Mouse (Mus musculus): ENCODE results near the gene Rangrf. TPM values are rescaled to one million over a fixed set of nuclear protein-coding genes. Genes with fewer than 3 reads are reported as not detected.
A peak's percentile ranks its signal among the peaks of the same experiment; 100 is the strongest.
"Not testable (repeated sequence)": the region's sequence is repeated elsewhere in the genome, so short reads cannot be mapped to it uniquely, and the experiment has no call there.

Gene Rangrf
- total RNA-seq, 2 experiments from 2014 or later = 59.6 to 60.4 TPM

DNA sequence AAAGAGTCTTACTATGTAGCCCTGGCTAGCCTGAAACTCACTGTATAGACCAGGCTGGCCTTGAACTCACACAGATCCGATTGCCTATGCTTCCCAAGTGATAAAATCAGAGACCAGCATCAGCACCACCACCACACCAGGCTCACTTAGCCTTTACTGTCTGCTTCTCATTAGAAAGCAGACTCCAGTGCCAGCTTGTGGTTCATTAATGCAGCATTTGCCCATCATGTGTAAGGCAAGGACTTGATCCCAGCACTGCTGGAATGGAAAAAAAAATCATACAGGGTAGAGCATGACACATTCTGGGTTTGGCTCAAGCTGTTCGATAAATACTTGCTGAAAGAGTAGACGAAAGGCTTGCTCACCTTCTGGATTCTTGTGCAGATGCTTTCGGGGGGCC is 29.0 kb downstream of the Rangrf start:
- DNase-seq = no peak

DNA sequence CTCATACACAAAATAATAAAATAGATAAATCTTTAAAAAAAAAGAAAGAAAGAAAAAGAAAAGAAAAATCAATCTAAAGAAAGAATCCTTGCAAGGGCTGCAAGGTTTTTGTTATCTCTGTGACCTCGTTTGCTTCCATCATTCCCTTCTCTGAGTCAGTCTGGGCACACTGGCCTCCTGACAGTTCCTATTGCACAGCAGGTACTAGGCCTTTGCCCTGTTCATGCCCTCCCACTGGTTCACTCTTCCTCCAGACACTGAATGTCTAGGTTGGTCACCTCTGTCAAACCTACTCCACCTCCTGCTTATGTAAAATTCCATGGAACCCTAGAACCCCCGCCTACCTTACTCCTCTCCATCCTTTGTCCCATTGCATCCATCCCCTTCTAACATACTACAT is 29.7 kb downstream of the Rangrf start:
- no peak for DNase-seq

DNA sequence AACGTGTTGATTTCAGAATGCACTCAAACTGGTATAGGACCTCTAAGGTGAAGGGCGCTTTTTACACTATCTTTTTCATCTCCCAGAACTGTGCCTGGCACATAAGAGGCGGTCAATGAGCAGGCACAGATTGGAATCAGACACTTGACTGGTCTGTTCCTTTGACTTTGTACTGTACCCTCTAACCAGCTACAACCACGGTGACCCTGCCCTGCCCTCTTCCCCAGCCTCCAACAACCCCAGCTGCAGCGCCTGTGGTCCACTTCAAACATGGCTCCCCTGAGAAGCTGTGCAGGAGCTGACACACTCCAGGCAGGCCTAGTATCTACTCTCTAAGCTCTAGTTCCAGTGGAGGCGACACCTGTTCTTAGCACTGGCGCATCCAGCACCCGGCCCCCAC is 32.3 kb downstream of the Rangrf start:
- no peak for DNase-seq

DNA sequence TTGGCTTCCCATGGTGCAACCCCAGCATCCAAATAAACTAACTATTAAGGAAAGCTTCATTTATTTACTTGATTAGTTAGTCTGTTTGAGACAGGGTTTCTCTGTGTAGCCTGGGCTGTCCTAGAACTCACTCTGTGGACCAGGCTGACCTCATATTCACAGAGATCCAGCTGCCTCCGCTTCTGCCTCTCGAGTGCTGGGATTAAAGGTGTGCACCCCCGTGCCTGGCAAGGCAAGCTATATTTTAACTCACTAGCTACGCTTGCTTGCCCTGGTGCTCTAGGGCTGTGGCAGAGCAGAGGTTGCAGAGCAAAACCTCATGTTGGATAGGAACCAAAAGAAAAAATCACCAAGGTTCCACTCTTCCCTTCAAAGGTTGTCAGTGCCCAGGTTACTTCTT is 34.5 kb downstream of the Rangrf start:
- DNase-seq = no peak

DNA sequence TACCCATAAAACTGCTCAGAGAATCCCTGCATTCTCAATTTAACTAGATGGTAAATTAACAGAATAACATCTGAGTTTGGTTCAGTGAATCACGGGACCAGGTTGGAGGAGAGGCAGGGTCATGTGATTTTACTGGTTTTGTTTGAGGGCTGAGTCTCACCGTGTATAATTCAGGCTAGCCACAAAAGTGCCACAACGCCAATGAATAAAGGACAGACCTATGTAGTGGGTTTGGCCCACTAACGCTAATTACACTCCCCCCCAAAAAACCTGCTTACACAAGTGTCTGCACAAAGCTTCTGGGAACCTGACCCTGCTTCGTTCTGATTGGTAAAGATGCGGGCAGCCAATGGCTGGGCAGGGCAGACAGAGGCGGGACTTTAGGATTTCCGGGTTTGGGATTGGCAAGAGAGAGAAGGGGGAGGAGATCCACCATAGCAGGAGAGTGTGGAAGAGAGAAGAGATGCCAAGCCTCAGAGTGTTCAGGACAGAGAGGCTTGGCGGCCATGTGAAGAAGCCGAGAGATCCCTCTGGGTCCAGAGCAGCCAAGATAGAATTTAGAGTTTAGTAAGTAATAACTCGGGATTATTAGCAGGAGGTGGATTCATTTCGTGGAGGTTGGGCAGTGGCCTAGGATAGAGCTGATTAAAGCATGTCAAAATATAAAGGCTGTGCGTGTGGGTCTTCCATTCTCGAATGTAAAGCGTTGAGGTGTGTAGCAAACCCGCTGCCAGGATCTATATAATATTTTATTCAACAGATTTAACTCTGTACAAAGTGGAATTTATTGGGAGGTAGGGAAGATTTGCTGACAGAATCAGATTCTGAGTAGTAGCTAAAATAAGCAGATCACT is 35.3 kb downstream of the Rangrf start:
- DNase-seq = peak; percentile 89

DNA sequence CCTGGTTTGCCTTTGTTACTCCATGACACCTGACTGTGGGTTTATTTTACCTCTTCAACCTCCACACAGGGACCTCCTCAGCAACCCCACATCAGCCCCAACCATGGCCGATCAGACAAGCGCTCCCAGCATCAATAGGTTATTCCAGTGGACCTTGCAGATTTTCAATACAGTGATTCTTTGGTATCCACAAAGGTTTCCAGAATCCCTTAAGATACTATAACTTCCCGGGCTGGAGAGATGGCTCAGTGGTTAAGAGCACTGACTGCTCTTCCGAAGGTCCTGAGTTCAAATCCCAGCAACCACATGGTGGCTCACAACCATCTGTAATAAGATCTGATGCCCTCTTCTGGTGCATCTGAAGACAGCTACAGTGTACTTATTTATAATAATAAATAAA is 38.0 kb downstream of the Rangrf start:
- not testable (repeated sequence) for DNase-seq

DNA sequence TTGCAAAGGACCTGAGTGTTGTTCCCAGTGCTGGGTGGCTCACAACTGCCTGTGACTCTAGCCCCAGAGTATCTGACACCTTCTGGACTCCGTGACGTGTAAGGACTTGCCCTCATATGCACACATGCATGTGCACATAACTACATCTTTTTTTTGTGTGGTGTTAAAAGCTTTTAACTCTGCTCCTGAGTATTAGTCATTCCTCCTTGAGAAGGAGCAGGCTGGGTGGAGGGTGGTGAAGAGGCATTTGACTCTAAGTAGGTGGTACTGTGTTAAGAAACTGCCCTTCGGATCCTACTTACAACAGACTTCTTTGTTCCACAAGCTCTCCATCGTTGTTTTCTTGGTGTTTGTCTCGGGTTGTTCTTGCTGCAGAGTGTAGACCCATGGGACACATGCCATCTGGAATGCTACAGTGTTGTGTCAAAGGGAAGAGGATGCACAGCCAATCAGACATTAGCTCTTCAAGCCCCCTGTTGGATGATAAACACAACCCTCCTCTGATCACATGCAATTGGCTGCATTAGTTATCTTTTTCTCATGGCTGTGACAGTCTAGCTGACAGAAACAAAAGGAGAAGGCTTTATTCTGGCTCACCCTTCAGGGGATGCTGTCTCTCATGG is 41.0 kb downstream of the Rangrf start:
- DNase-seq = no peak

DNA sequence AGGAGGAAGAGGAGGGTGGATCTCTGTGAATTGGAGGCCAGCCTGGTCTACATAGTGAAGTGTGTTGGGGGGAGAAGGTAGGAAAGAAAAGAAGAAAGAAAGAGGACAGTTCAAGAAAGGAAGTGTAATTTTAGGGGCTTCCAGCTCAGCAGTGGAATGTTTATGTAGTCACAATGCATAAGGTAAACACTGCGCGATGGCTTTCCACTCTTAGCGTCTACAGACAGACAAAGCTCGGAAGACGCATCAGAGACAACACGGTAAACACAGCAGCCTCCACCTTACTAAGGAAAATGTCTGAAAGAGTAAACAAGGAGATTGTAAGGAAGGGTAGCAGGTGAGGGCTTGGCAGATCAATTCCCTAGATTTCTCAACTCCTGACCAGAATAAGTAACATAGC is 45.0 kb downstream of the Rangrf start:
- no peak for DNase-seq

DNA sequence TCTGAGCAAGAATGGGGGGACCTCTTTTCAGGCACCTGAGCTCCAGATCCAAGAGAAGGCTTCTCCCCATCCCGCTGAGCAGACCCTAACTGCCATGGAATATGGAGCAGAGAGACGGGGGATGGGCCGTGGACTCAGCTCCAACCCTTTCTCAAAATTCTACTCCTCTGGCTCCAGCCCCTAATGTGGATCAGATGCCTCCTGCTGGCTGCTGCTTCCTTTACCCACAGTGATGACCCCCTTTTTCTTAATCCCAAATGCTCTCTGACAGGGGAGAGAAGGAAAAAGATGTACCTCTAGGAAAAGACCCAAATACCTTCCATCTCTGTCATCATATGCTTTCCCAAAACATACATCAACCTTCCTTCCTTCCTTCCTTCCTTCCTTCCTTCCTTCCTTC is 48.0 kb downstream of the Rangrf start, which contains the start of gene Odf4:
TSS of gene Odf4 (minus strand) at position 101 of the 400 bp plus-strand sequence.
- no peak for DNase-seq

DNA sequence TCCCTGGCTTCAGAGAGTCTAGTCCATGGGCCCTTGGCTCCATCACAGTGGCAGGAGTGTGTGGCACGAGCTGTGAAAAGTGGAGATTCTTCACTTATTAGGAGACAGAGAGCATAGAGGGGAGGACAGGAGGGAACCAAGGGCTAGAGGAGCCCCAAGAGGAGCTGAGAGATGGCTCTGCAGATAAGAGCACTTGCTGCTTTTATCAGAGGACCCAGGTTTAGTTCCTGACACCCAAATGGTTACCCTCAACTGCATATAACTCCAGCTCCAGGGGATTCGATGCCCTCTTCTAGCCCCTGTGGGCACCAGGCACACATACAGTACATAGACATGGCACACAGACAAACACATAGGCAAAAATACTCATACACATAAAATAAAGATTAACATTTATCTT is 50.2 kb downstream of the Rangrf start:
- no peak for DNase-seq

DNA sequence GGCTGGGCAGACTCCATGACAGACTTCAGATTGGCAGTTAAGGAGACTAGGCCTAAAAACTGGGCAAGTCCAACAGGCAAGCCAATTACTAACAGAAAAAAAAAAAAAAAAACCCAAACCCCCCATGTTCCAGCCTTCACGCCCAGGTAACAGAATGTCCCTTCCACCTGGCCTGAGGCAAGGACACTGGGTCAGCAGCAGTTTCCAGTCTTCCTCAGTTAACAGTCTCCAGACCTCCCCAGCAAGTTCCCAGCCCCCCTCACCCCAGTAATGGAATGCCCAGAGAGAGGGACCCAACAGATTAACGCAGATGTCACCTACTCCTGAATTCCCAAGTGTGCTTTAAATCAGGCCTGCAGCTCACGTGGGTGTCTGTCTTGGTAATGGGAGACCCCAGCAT is 51.8 kb downstream of the Rangrf start:
- DNase-seq = no peak

Small RNA genes within 50 kb of the gene (microRNA-seq; reads per million reads assigned to microRNA genes)
- gene Mir3062 (ENCODE audit: borderline replicate concordance in 2 of 2) = 0 to 1.5 reads per million in 2 experiments

Other genes with a start within 250 kb of the Rangrf start
- gene Ndel1, start 103.3 kb downstream of the Rangrf start, total RNA-seq (2021) = 10 to 100 TPM; 69.4 to 71.0 TPM
- not detected for gene Rnf222, start 86.6 kb downstream of the Rangrf start, total RNA-seq (2021)
- gene Rpl26, start 73.6 kb downstream of the Rangrf start, total RNA-seq (2021) = 100 to 1,000 TPM; 573 to 637 TPM
- not detected for gene Odf4, start 48.1 kb downstream of the Rangrf start, total RNA-seq (2021)
- 1 to 10 TPM; 8.4 to 9.6 TPM for gene Arhgef15, start 17.7 kb downstream of the Rangrf start, total RNA-seq (2021)
- 1 to 10 TPM; 3.8 to 4.6 TPM for gene Slc25a35, start 7.1 kb downstream of the Rangrf start, total RNA-seq (2021)
- gene Pfas, start 33.3 kb upstream of the Rangrf start, total RNA-seq (2021) = 1 to 10 TPM; 6.7 to 7.0 TPM
- 10 to 100 TPM in 1 of 2 experiments, 1 to 10 TPM in 1; 8.9 to 10.9 TPM for gene Ctc1, start 40.7 kb upstream of the Rangrf start, total RNA-seq (2021)
- under 1 TPM; 0.54 to 0.88 TPM for gene Aurkb, start 70.5 kb upstream of the Rangrf start, total RNA-seq (2021)
- gene Borcs6, start 84.5 kb upstream of the Rangrf start, total RNA-seq (2021) = 10 to 100 TPM; 15.5 to 15.9 TPM
- 1 to 10 TPM; 3.9 to 4.1 TPM for gene Tmem107, start 95.6 kb upstream of the Rangrf start, total RNA-seq (2021)
- 10 to 100 TPM; 34.9 to 35.2 TPM for gene Vamp2, start 113.3 kb upstream of the Rangrf start, total RNA-seq (2021)
- 10 to 100 TPM; 21.0 to 50.8 TPM for gene Per1, start 120.0 kb upstream of the Rangrf start, total RNA-seq (2021)
- gene Hes7, start 145.2 kb upstream of the Rangrf start, total RNA-seq (2021) = not detected
- gene 9130213A22Rik, start 147.4 kb upstream of the Rangrf start, total RNA-seq (2021) = under 1 TPM in 1 of 2 experiments, not detected in 1; 0.21 TPM
- gene Aloxe3, start 150.7 kb upstream of the Rangrf start, total RNA-seq (2021) = not detected
- gene Alox12b, start 181.8 kb upstream of the Rangrf start, total RNA-seq (2021) = under 1 TPM in 1 of 2 experiments, not detected in 1; 0.18 TPM
- gene Alox8, start 222.7 kb upstream of the Rangrf start, total RNA-seq (2021) = not detected